Mouse (Mus musculus): ENCODE results near the gene Mtmr10. TPM values are rescaled to one million over a fixed set of nuclear protein-coding genes. Genes with fewer than 3 reads are reported as not detected.
A peak's percentile ranks its signal among the peaks of the same experiment; 100 is the strongest.

Gene Mtmr10
- total RNA-seq, 2 experiments from 2014 or later: 17.6 to 22.5 TPM

DNA sequence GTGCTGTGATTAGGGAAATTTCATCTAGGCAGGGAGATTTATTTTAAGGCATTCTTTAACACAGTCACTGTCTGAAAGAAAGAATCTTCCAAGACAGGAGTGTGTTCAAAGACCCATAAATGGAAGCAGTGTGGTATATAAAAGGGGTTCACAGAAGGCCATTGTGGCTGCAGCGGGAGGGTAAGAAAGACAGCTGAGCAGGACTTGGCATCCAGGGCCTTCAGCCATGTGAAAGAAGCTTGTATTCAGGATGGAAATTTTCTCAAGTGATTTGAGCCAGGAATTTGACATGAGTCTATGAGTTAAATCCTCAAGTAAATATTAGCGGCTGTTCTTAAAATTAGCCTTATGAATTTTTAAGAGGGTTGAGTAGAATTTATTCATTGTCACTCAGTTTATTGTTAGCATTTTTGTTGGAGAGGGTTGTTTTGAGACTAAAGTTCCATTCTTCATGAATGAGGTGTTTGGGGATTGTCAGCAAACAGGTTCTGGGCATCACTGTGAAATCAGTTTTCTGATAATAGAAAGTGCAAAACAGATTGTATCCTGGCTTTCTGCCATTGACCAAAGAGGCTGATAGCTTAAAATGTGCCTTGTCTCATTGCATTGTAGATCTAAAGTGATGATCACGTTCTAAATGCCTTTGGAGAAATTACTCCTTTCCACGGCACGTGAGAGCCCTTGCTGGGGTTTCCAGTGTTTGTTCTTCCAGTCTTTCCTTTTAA, 9.0 kb downstream of the Mtmr10 start:
- DNase-seq: no peak

DNA sequence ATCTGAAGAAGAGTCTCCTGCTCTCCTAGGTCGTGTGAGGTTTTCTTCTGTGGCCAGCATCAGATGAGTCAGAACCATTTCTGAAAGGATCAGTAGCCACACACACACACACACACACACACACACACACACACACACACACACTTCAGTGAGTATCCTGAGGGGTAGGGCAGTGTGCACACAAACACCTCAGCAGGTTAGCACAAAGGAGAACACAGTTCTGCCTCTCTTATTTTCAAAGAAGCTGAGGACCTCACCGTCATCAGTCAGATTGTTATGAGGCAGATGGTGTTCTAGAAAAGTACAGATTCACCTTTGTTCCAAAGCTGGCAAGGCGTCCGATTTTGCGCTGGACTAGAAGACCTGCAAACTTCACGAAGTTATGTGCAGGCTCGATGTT, 22.8 kb downstream of the Mtmr10 start:
- DNase-seq: no peak

DNA sequence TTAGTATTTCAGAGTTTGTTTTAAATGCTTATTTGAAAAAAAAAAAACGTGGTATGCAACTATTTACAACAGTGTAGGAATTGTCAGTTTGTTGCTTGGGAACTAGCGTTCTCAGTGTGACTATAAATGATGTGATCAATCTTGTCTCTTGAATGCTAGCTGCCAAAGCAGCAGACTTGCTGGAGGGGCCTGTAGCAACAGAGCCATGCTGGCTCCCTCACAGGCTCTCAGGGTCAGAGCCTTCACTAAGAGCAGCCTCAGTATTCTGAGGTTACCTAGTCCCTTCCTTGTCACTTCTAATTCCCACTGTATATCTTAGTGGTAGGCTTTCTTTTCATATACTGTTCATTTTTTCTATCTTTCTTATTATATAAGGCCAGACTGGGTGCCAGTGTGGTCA, 23.3 kb downstream of the Mtmr10 start:
- DNase-seq: no peak

DNA sequence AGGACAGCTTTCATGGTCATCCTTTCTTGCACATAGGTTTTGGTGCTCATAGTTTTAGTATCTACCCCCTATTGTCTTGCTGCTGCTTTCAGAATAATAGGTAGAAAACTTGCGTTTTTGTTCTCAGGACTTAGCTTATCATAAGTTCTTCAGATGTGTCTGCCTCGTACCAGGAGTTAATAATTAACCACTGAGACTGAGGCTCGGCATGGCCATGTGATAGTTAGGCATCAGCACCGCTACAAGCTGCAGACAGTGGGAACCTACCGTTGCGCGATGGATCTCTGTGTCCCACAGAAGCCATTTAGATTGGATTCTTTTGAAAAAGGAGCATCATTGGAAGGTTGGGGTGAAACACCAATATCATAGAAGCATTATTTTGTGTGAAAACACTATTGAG, 25.4 kb downstream of the Mtmr10 start:
- no peak for DNase-seq

DNA sequence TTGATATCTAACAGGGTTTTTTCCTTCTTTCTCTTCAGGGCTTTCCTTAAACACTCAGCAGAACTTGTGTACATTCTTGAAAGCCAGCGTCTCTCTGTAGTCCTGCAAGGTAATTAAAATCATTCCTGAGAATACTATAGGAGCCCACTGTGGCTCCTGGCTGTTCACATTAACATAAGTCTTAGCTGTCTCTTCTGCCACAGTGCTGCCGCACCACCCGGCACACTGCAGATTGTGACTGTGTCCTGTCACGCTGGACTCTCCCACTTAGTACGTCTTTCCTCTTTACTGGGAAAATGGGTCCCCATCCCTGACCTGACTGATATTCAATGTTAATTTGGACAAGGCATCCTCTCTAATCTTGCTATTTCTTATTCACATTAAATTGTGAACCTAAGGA, 33.7 kb downstream of the Mtmr10 start:
- no peak for DNase-seq

DNA sequence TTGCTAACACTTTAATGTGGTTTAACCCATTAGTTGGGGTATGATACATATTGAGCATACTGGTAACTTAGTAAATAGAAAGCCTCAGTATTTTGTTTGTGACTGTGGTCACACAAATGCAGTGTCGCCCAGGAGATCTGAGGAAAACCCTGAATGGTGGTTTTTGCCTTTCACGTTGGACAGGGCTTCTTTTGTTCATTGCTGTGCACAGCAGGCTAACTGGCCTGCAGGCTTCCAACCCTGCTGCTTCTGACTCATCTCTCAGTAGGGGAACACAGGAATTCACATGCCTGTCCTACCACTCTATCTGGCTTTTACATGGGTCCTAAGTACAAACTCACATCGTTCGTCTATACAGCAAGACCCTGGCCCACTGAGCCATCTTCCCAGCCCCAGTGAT, 34.2 kb downstream of the Mtmr10 start:
- DNase-seq: no peak

DNA sequence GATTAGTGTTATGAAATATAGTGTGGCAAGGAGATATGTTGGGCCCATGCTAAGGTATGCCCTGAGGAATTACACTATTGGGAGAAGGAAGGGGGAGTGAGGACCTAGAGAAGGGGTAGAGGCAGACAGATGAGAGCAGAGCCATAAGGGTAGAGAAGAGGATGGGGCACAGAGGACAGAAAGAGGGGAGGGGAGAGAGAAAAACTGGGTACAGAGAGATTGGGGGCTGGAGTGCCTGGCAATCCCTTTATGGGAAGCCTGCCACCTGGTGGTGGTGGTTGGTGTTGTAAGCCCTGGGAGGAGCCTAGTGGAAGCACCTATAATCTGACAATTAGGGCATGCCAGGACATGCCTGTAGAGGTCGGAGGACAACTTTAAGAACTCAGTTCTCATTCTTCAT, 39.4 kb downstream of the Mtmr10 start:
- peak; percentile 81 to 83 for DNase-seq

DNA sequence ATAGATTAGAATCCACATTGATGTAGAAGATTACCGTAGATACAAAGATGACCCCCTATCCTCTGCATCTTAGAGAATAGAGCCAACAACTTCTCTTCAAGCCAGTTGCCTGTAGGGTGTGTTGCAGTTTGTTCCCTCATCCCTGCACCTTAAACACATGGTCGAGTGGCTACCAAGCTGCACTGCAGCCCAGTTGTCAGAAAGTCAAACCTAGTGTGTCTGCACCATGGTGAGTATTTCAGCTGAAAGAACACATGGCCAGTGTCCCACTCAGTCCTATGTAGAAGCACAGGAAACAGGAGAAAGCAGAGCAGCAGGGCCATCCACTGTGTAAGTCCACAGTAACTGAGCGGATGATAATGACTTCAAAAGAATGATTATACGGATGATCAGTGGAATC, 40.0 kb downstream of the Mtmr10 start:
- DNase-seq: no peak

DNA sequence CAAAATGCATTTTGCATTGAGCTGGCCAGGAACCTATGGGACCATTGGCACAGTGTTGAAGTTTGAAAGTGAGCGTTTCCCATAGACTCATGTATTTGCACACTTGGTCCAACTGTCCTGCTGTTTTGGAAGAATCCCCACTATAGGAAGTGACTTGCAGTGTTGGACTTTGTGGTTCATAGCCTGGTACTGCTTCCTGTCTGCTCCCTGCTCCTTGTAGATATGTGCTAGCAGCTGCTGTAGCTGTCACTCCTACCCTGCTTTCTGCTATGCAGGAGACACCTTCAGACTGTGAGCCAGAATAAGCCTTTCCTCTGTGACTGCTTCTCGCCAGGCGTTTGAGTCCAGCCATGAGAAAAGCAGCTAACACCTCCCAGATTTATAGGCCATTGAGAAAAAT, 43.9 kb downstream of the Mtmr10 start:
- no peak for DNase-seq

DNA sequence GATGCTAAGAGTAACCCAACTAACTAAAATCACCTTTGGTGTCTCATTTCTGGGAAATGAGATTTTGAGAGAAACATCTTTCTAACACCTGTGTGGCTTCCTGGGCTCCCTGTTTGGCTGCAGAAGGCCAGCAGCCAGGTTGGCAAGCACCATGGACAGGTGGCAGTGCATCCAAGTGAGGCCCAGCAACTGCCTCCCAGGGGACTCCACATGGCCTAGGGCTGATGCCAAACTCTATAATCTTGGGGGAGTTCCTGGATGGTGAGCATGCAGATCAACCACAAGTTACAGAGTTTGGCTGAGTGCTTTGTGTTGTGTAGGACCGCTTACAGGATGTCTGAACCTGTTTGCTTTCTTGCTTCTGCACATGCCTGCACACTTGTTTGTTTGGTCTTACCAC, 45.2 kb downstream of the Mtmr10 start:
- no peak for DNase-seq

DNA sequence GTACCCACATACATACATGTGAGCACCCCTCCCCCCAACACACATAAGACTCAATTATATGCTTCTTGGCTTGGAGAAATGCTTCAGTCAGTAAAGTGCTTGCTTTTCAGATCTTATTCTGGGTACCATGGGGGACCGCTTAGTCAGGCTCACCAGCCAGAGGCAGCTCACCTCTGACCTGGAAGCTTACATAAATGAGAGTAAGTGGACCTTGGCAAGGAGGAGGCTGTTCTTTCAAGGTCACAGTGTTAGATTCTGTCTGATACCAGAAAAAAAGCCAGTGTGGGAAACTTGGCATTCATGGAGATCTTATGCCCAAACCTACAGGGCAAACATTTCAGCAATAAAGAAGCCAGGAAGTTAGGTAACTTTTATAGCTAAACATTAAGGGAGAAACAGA, 60.4 kb downstream of the Mtmr10 start:
- no peak for DNase-seq

DNA sequence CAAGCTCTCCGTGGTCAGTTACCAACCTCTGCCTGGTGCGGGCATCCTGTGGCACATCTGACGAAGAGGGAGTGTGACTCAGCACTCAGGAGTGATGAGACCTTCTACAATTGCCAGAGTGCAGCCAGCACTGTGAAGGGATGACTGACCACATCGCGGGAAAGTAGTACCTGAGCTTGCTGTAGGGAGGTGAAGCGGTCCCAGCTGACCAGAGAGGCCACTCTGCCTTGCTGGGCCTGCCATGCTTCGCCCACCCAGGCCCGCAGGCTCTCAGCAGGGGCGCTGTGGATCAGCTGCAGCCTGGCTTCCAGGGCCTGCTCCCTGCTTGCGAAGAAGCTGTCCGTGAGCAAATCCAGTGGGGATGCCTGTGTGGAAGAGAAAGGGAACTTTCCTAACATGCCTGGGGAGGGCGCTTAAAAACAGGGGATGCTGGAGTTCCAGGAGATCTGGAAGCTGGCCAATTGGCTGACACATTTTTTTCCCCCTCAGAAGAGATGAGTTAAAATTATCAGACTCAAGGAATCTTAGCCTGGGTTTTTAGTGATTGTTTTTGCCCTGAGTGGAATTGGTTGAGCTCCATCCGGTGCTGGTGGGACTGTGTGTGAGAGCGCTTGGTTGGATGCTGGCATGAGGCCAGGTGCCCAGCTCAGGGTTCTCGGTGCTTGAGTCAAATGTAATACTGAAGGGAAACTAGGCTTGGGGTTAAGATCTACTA, 61.9 kb downstream of the Mtmr10 start:
- peak; percentile 38 to 46 for DNase-seq

DNA sequence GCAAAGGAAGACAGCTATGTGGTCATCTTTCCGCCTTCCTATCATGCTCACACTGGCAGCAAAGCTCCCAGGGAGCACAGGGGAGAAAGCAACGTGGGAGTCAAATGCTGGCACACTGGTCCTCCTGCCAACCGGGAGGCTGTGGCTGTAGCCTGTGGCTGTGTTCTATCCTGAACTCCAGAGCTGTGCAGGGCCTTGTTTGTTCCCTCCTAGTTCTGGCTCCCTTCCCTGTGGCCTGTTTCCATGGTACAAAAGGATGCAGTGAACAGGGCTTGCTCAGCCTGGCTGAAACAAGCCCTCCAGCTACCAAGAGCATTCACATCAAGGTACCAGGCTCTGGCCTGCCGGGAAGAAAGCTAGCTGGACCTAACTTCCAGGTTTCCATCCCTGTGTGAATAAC, 63.6 kb downstream of the Mtmr10 start:
- peak; percentile 83 to 84 for DNase-seq

DNA sequence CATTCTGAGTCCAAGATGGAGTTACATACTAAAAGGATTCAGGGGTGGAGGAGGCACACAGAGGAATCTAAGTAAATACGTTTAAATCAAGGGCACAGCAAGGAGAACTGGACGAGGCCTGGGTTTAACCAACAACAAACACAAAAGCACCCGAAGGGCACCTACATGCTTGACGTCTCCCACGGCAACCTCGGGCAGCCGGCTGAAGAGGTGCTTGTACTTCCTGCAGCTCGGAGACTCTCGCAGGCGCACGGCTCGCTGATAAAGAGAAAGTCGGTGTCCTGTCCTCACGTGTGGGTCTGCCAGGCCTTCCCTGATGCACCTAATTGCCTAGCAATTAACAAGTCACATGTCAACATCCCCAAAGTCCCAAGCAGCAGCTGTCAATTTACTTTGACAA, 66.8 kb downstream of the Mtmr10 start:
- DNase-seq: no peak

DNA sequence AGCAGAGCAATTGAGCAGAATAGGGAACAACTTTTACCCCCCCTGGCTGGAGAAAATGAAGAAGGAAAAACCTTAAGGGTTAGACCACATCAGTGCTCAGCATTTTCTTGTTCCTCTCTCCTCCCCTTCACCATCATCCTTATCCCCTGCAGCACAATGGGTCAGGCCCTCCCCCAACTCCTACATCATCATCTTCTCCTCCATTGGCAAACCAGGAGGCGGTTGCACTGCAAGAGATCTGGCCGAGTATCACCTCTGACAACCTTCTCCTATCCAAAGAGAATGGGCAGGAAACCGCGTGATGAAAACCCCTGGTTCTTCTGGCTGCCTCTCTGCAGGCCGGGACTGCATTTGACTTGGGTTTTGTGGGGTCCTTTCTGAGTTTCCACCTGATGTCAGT, 69.2 kb downstream of the Mtmr10 start:
- no peak for DNase-seq

DNA sequence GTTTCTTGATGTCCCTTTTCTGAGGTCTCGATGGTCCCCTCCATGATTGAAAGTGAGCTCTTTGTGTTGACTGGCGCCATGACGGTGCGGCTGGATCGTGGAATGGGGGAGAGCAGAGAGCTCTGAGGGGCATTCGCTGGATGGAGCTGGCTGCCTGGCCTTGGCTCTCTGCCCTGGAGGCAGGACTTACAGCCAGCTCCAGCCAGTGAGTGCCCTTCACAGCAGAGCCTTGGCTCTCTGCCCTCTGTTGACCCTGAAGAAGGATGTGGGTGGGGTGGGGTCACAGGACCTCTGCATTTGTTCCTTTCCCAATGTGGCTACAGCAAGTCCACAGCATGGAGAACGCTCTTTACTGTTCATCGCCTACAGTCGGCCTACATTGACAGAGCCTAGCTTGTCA, 70.0 kb downstream of the Mtmr10 start:
- peak; percentile 65 to 73 for DNase-seq

DNA sequence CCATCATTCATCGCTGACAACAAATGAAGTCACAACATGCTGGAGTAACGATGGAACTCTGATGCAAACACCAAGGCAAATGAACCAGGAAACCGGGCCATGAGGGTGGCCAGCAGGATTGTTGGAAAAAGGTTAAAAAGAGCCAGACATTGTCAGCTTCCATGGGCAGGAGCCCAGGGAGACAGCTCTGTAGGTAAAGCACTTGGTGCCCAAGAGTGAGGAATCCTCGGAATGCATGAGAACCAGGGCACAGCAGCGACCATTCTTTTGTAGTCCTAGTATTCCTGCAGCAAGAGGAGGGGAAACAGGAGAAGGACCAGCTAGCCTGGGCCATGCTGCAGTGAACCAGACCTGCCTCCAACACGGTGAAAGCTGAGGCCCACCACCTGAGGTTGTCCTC, 71.2 kb downstream of the Mtmr10 start:
- DNase-seq: no peak

DNA sequence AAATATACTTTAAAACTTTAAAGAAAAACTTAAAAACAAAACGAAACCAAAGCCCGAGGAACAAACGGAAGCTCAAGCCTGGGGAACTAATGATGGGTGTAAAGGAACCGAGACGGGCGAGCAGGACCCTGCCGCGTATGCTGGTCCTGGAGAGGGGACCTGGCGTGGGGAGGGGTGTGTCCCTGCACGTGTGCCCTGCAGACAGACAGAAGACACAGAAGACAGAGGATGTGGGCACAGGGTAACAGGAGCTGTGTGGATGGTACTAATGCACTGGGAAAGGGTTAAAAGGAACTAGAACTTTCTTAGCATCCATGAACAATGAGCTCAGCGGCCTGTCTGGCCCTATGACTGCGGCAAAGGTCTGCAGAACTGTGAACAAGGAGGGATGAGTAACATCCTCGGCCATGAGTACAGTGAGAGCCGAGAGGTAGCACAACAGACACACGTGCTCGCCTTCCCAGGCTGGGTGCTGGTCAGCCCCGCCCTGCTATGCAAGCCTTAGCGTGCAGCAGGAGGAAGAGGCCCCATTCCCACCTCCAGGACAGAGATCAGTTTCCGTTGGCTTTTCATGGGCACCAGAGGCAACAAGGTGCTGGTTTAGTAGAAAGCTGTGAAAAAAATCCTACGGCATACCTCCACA, 72.6 kb downstream of the Mtmr10 start:
- no peak for DNase-seq

DNA sequence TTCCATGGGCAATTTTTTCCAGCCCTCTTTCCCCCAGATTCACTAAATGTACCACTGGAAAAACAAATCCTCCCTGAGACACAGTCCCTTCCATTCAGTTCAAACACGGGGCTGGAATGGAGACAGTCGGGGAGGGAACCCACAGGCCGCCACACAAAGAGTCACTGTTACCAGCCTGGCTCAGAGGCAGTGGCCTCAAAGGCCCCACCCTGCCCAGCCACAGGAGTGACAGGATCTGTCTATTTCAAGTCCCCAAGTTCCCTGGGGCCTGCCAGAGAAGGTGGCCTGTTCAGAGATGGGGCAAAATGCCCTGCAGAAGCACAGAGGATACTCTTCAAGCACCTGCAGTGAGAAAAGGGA, 73.1 kb downstream of the Mtmr10 start:
- DNase-seq: peak; percentile 60 to 61

DNA sequence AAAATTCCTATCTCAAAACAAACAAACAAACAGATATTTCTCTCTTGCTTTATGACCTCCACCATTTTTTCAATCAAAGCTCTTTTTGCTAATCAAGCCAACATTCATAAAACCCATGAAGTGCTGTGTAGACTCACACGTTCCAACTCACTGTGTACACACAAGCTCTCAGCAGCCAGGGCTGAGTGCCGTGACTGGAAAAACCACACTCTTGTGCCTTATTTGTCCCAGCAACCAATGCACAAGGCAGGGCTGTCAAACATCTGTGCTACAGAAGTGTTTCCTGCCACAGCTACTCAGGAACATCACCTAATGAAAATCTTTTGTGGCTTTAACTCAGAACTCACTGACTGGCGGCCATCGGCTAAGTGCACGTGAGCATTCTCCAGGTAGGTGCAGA, 78.4 kb downstream of the Mtmr10 start:
- DNase-seq: no peak

DNA sequence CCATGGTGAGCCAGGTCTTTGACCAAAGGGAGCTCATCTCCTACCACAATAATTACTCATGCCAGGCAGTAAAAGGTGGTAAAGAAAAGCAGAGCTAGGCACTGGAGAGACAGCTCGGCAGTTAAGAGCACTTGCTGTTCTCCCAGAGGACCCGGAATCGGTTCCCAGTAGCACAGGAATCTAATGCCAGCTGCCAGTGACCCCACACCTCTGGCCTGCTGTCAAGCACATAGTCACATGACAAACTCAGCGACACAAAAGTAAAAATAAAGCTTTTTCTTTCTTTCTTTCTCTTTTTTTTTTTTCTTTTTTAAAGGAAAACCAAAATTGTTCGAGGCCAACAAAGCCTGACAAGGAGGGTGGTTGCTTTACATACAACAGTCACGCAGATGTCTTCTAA, 82.4 kb downstream of the Mtmr10 start:
- DNase-seq: no peak

DNA sequence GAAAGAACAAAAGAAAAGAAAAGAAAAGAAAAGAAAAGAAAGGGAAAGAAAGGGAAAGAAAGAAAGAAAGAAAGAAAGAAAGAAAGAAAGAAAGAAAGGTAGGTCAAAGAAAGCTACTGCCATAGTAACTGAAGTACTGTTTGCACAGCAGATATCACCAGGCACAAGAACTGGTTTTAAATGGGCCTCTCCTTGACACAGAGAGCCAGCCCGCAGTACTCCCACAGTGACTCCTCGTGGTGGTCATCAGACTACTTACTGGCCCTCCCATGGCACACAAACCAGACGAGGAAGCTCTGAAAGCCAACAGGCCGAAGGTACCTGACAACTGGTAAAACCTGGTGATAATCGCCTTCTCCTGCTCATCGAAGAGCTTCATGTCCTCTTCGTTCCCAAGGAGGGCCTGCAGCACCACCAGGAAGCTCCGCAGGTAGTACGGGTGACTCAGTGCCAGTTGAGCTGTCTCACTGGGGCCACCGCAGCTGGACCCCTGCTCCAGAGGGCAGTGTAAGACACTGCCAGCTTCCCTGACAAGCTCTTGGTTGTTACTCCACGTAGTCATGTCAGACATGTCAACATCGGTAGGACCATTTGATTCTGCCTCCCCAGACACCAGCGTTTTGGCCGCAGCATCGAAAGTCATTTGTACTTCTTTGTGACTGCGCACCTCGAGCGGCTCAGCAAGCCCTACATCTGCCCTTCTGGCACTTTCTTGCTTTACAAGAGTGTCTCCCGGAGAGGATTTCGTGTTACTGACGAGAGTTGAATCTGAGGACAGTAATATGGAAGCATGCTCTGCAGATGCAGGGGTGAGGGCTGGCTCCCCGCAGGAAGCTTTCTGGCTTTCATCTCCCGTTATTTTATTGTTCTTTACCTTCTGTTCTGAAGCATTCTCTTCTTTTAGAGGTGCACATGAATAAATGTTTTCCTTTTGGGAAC, 84.8 kb downstream of the Mtmr10 start:
- DNase-seq: no peak

Data from layer of hippocampus, postnatal 36 days (tissue).